Mouse (Mus musculus) heart, embryonic 14.5 days (tissue): ENCODE results near the gene Xpo5. TPM values are rescaled to one million over a fixed set of nuclear protein-coding genes. Genes with fewer than 3 reads are reported as not detected.

Experiments used
- ATAC-seq: fragments of 200-750 bp; cut with Nextera tagmentation; 2 replicates; pipeline ENCODE4 v1.8.0; 2017; ENCODE audit warnings: low read depth, moderate TSS enrichment; ENCODE audit not compliant: insufficient number of reproducible peaks, insufficient read depth, low FRiP score
- H3K27ac ChIP-seq, 2 experiments: fragments of 200-500 bp in 1 of 2; fragments of 300-500 bp in 1 of 2; sonication (generic) in 1 of 2; replicated peaks in 1 of 2; 2 replicates each; pipeline ENCODE4 v1.5.1; 2012 to 2014; ENCODE audit warnings: low read depth in 2 of 2, low read length in 2 of 2, control low read depth in 1 of 2, mild to moderate bottlenecking in 1 of 2, mixed read lengths in 1 of 2; ENCODE audit not compliant: control insufficient read depth in 1 of 2, insufficient read depth in 1 of 2
- H3K27me3 ChIP-seq: fragments of 300-500 bp; sonication (generic); 2 replicates; pipeline ENCODE4 v1.6.1; 2014; ENCODE audit warnings: mild to moderate bottlenecking, low read length, control low read depth; ENCODE audit not compliant: control insufficient read depth, insufficient read depth
- H3K36me3 ChIP-seq: fragments of 300-500 bp; sonication (generic); 2 replicates; pipeline ENCODE4 v1.6.1; 2014; ENCODE audit warnings: mild to moderate bottlenecking, control low read depth, low read length, mixed read lengths; ENCODE audit not compliant: control insufficient read depth, insufficient read depth
- H3K4me1 ChIP-seq, 2 experiments: fragments of 200-500 bp in 1 of 2; fragments of 300-500 bp in 1 of 2; sonication (generic) in 1 of 2; 2 replicates each; pipeline ENCODE4 v1.6.1; 2012 to 2014; ENCODE audit warnings: low read length in 2 of 2, control low read depth in 1 of 2, mixed read lengths in 1 of 2; ENCODE audit not compliant: control insufficient read depth in 2 of 2, insufficient read depth in 2 of 2
- H3K4me2 ChIP-seq: fragments of 300-500 bp; sonication (generic); 2 replicates; pipeline ENCODE4 v1.6.1; 2014; ENCODE audit warnings: mild to moderate bottlenecking, low read length
- H3K4me3 ChIP-seq, 2 experiments: fragments of 200-500 bp in 1 of 2; fragments of 300-500 bp in 1 of 2; sonication (generic) in 1 of 2; 2 replicates each; pipeline ENCODE4 v1.5.1; 2012 to 2014; ENCODE audit warnings: low read length in 2 of 2, mild to moderate bottlenecking in 2 of 2, control low read depth in 1 of 2, low read depth in 1 of 2, moderate library complexity in 1 of 2; ENCODE audit not compliant: control insufficient read depth in 1 of 2, insufficient read depth in 1 of 2
- H3K9ac ChIP-seq: fragments of 300-500 bp; sonication (generic); 2 replicates; pipeline ENCODE4 v1.6.1; 2014; ENCODE audit warnings: mild to moderate bottlenecking, low read length
- H3K9me3 ChIP-seq: fragments of 300-500 bp; sonication (generic); 2 replicates; pipeline ENCODE4 v1.6.1; 2016; ENCODE audit warnings: low read length, control low read depth; ENCODE audit not compliant: control insufficient read depth
- WGBS: fragments of 180-500 bp; shearing (Covaris S2); extraction: QIAGEN DNeasy Blood & Tissue Kit; methylation state at CpG from one replicate; pipeline ENCODE4 v1.1.7; 2014; 5-methylcytosine and 5-hydroxymethylcytosine counted together
- polyA plus RNA-seq: library from polyadenylated mRNA; unstranded; fragments of >200 nt; fragmentation: Nextera tagmentation; extraction: Ambion mirVana; gene quantifications from 2 replicates; pipeline ENCODE4 v1.2.1, GENCODE M21; 2014

Xpo5 gene
- polyA plus RNA-seq, 1 experiment from 2014 or later: 24.1 TPM

DNA sequence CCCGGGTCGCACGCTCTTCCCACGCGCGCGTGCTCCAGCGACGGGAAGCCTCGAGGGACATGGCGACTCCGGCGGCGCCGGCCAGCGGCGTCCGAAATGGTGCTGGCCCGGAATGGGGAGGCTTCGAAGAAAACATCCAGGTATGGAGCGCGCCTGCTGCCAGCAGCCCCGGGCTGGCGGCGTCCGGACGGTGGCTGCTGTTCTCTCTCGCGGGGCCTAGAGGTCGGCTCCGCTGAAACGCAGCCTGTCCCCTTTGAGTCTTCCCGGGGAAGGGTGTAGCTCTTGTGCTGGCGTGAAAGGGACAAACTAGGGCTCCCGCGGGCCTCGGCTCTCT lies 45.6 kb downstream of the Xpo5 start:
- Histone ChIP-seq H3K4me2 (peak overlapping the region; percentile 77), H3K9ac (peak overlapping the region; percentile 98), H3K9me3 (no peaks in the 10 kb centered on the region), H3K4me3 (peak overlapping the region; percentile 81 to 90), H3K27ac (peak overlapping the region; percentile 37 to 68), H3K36me3 (peaks cover 72% of the 10 kb centered on the region), H3K27me3 (no peaks in the 10 kb centered on the region), H3K4me1 (peaks cover 14 to 22% of the 10 kb centered on the region in 2 experiments)
- peak; percentile 20 for ATAC-seq
- WGBS: under 1% methylated on average over 37 of the region's 37 CpGs

DNA sequence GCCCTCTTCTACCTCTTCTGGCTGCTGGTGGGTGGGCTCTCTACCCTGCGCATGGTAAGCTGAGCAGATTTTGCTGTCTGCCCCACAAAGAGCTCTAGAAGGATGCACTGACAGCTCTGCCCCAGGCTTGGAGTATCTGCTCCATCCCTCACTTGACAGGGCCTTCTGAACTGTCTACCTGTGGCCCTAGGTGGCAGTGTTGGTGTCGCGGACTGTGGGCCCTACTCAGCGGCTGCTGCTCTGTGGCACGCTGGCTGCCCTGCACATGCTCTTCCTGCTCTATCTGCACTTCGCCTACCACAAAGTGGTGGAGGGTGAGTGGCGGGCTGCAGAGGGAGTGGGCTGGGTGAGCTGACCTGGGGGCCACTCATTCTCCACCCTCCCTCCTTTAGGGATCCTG lies 48.6 kb downstream of the Xpo5 start:
- no peak overlapping the region for H3K4me2 ChIP-seq
- no peak overlapping the region for H3K27ac ChIP-seq
- H3K9me3 ChIP-seq: no peaks in the 10 kb centered on the region
- WGBS: 77% methylated on average over 7 of the region's 7 CpGs
- H3K4me3 ChIP-seq: no peak overlapping the region
- peaks cover 19 to 33% of the 10 kb centered on the region in 2 experiments for H3K4me1 ChIP-seq
- peaks cover 16% of the 10 kb centered on the region for H3K27me3 ChIP-seq
- H3K9ac ChIP-seq: no peak overlapping the region
- ATAC-seq: no peak
- peaks cover 42% of the 10 kb centered on the region for H3K36me3 ChIP-seq

DNA sequence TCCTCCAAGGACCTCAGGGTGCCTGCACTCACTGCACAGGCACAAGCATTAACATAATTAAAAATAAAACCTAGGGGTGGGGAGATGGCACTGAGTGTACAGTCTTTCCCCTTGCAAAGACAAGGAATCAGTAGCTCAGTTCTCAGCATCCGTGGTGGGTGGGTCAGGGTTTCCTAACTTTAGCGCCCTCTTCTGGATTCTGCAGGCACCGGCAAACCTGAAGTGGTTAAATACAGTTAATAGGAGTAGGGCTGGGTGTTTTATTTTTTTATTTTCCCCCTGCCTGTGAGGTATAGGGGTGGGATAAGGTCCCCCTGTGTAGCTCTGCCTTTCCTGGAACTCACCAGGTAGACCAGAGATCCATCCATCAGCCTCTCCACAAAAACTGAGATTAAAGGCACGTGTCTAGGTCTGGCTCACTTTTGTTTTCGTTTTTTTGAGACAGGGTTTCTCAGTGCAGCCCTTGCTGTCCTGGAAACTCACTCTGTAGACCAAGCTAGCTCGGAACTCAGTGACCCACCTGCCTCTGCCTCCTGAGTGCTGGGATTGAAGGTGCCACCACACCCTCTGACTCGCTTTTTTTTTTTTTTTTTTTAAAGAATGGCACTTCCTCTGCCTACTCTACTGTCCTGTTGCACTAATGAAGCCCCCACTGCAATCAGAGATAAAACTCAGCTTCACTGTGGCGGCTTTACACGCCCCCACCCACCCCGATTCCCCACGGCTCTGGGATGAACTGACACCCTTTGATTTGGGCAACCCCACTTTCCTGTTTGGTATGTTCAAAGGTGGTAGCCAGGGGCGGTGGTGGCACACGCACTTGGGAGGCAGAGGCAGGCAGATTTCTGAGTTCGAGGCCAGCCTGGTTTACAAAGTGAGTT lies 50.2 kb downstream of the Xpo5 start:
- H3K4me1 ChIP-seq: peaks cover 13 to 24% of the 10 kb centered on the region in 2 experiments
- no peak overlapping the region for H3K4me3 ChIP-seq
- H3K27ac ChIP-seq: no peak overlapping the region
- no peaks in the 10 kb centered on the region for H3K9me3 ChIP-seq
- no peak for ATAC-seq
- peak overlapping the region; percentile 100 for H3K4me2 ChIP-seq
- H3K9ac ChIP-seq: peak overlapping the region; percentile 65
- 55% methylated on average over 14 of the region's 14 CpGs for WGBS
- H3K36me3 ChIP-seq: peaks cover 43% of the 10 kb centered on the region
- peaks cover 16% of the 10 kb centered on the region for H3K27me3 ChIP-seq

DNA sequence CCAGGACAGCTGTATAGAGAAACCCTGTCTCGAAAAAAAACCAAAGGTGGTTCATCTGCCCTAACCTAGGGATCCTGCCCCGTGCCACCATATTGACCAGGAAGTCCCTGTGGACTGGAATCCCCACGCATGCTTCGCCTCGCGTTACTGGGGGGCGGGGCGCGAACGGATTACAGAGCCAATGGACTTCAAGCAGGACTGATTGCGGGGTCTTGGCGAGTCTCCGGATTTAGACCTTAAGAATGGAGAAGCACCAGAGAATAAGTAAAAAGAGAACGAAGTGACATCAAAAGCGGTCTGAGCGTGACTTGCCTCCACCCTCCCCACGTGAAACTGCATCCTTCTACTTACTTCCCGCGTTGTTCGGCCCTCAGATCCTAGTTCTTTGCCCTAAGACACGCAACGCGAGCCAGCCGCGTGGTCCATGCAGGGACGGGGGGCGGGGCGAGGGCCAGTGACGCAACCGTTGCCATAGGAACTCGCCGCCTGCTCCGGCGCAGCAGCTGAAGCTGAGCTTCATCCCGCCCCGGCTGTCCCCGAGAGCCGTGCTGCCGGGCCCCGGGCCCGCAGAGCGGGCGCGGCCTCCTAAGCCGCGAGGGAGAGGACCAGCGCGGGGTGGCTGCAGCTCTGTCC lies 51.0 kb downstream of the Xpo5 start, which contains the start of gene Lrrc73:
Lrrc73 (plus strand) TSS at position 80 of the 633 bp plus-strand sequence.
- Histone ChIP-seq H3K4me2 (peak within 1 kb of the TSS; percentile 100), H3K27ac (no peak within 1 kb of the TSS), H3K27me3 (peaks cover 16% of the 10 kb centered on the region), H3K9ac (peak within 1 kb of the TSS; percentile 69), H3K9me3 (no peaks in the 10 kb centered on the region), H3K4me1 (peaks cover 13 to 24% of the 10 kb centered on the region in 2 experiments), H3K36me3 (peaks cover 50% of the 10 kb centered on the region), H3K4me3 (peak within 1 kb of the TSS; percentile 47 to 71)
- WGBS: 2% methylated on average over 47 of the region's 48 CpGs
- ATAC-seq: peak; percentile 60

DNA sequence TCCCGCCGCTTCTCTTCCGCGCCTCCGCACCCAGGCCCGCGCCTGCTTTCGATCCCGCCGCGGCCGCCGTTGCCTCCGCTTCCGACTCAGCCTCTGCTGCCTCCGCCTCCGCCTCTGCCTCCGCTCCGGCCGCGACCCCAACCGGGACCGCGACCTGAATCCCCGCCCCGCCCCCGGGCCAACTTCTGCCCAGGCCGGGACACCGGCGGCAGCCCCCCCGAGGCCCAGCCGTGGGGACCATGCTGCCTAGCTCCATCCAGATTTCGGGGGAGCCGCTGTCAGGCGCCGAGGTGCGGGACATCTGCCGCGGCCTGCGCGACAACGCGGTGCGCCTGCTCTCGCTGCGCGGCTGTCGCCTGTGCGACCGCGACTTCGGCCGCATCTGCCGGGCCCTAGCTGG lies 51.5 kb downstream of the Xpo5 start:
- Histone ChIP-seq H3K9ac (peak overlapping the region; percentile 69), H3K9me3 (no peaks in the 10 kb centered on the region), H3K4me3 (peak overlapping the region; percentile 47 to 71), H3K27me3 (peaks cover 16% of the 10 kb centered on the region), H3K4me2 (peak overlapping the region; percentile 100), H3K4me1 (peaks cover 8 to 21% of the 10 kb centered on the region in 2 experiments), H3K27ac (no peak overlapping the region), H3K36me3 (peaks cover 53% of the 10 kb centered on the region)
- under 1% methylated on average over 54 of the region's 54 CpGs for WGBS
- 0 out of 2 replicates have a peak, but pooled peaks have one; percentile 15 for ATAC-seq

DNA sequence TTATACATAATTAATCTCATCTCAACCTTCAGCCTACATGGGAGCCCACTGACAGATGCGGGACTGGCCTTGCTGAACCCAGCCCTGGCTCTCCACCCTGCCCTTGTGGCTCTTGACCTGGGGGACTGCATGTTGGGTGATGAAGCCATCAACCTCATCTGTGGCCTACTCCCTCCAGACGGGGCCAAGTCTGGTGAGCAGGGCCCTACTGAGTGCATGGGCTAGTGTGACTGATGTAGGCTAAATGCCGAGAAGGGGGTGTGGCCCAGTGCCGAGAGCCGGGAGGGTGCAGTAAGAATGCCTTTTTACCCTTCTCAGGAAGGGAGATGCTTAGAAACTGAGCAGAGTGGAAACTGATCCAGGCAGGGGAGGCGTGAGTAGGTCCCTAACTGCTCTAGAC lies 52.6 kb downstream of the Xpo5 start:
- H3K4me2 ChIP-seq: 0 out of 2 replicates have a peak overlapping the region, but pooled peaks have one; percentile 1

DNA sequence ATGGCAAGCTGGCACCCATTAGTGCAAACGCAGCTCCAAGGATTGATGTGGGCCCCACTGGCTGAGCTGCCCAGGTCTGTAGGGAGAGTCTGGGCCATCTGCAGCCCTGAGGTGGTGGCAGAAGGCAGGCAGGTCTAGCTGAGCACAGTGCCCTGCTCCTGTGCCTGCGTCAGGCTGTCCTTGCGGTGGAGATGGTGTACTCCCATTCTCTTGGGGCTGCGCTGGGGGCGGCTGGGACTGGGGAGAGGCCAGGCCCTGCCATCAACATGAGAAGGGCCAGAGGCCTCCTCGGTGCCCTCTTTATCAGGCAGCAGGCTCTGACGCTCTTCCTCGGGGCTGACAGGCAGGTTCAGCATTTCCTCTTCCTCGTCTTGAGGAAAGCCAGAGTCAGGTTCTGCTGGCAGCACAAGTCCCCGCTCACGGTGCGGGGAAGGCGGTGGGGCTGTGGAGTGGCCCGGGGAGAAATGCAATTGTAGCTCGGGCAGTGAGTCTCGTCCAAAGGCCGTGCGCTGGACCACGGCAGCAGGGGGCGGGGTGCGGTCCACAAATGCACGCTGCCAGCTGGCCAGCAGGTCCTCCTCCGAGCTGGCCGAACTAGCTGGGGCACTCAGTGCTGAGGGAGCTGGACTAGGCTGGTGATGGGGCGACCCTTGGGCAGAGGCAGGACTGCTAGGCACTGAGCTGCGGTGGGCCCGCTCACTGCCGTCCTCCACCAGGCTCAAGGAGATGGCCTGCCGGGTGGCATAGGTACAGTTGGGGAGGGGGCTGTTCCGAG lies 55.9 kb downstream of the Xpo5 start:
- H3K4me2 ChIP-seq: no peak overlapping the region
- peaks cover 16% of the 10 kb centered on the region for H3K27me3 ChIP-seq
- peaks cover 62% of the 10 kb centered on the region for H3K36me3 ChIP-seq
- H3K27ac ChIP-seq: peak overlapping the region; percentile 43 to 47; a peak in 1 of 4 replicates
- H3K4me1 ChIP-seq: peaks cover 2 to 10% of the 10 kb centered on the region in 2 experiments; a peak in 3 of 4 replicates
- 70% methylated on average over 28 of the region's 30 CpGs for WGBS
- no peak overlapping the region for H3K4me3 ChIP-seq
- no peak overlapping the region for H3K9ac ChIP-seq
- ATAC-seq: peak; percentile 11; the same call in 1 of the 2 replicates
- no peaks in the 10 kb centered on the region for H3K9me3 ChIP-seq

More for the DNA sequence above, 52.6 kb downstream of the Xpo5 start:
- Histone ChIP-seq H3K9ac (no peak overlapping the region), H3K27ac (no peak overlapping the region), H3K27me3 (peaks cover 16% of the 10 kb centered on the region), H3K9me3 (no peaks in the 10 kb centered on the region), H3K4me3 (no peak overlapping the region), H3K4me1 (peaks cover 5 to 15% of the 10 kb centered on the region in 2 experiments; a peak in 3 of 4 replicates), H3K36me3 (peaks cover 53% of the 10 kb centered on the region)
- WGBS: 32% methylated on average over 6 of the region's 6 CpGs
- no peak for ATAC-seq
